ENCODE assay signal across 29 mouse cellular contexts in the genomic region with DNA sequence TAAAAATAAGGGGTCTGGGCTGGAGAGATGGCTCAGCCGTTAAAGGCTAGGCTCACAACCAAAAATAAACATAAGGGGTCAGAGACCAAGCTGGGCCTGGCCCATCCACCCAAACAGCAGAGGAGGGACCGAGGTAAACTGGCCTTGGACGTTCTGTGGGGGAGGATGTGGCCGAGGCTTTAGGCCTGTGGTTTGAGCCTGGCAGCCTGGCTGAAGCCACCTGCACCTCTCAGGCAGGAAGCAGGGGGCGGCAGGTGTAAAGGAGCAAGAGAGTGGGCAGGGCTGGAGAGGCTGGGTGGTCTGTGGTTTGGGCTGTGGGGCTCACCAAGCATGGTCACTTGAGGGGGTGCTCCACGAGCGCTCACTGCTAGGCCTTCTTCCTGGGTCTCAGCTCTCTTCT. TPM values are rescaled to one million over a fixed set of nuclear protein-coding genes. Genes with fewer than 3 reads are reported as not detected.
DNase-seq lines count a peak whose midpoint lies in the region; ATAC-seq and TF ChIP-seq lines count a peak whose summit lies in the region.
"Had no signal": no experiment of that assay in that cellular context is flagged by ENCODE, and none has a peak within 500 bp of the region (broad histone marks: within the 10 kb centered on the region; RNA-seq: fewer than 3 reads in every experiment).

No protein-coding gene starts in this region.

- H3K4me1 ChIP-seq in hindbrain, embryonic 10.5 days (replicated peaks) = peaks cover 36% of the 10 kb centered on the region
- peaks cover 12% of the 10 kb centered on the region for H3K4me1 ChIP-seq in hindbrain, embryonic 14.5 days (replicated peaks; ENCODE audit: control insufficient read depth, insufficient read depth, low read length)
- H3K4me1 ChIP-seq in spleen, adult 2 months (ENCODE audit: control insufficient read depth, insufficient read depth, insufficient read length) = peaks cover 14% of the 10 kb centered on the region; the same call in 1 of the 2 replicates
- H3K4me1 ChIP-seq in liver, postnatal 0 days (ENCODE audit: insufficient read depth) = peaks cover 24% of the 10 kb centered on the region

- no peak overlapping the region for H3K4me2 ChIP-seq in hindbrain, embryonic 14.5 days (replicated peaks)
- no peak overlapping the region for H3K4me2 ChIP-seq in liver, postnatal 0 days (ENCODE audit: low read depth, low read length)
- H3K4me2 ChIP-seq: heart, embryonic 11.5 days; limb, embryonic 12.5 days; midbrain, embryonic 13.5 days; neural tube, embryonic 15.5 days had no signal

- H3K27me3 ChIP-seq in hindbrain, embryonic 10.5 days (ENCODE audit: insufficient read depth, poor library complexity, severe bottlenecking) = no peaks in the 10 kb centered on the region
- no peaks in the 10 kb centered on the region for H3K27me3 ChIP-seq in hindbrain, embryonic 14.5 days (ENCODE audit: control insufficient read depth, insufficient read depth, low read length)
- H3K27me3 ChIP-seq in spleen, adult 2 months (ENCODE audit: control insufficient read depth, insufficient read depth, low read length) = no peaks in the 10 kb centered on the region
- no peaks in the 10 kb centered on the region for H3K27me3 ChIP-seq in liver, postnatal 0 days (ENCODE audit: insufficient read depth, low read length)
- H3K27me3 ChIP-seq: limb, embryonic 12.5 days; midbrain, embryonic 13.5 days; neural tube, embryonic 15.5 days had no signal

- no peak for ATAC-seq in hindbrain, embryonic 14.5 days (ENCODE audit: low FRiP score)
- ATAC-seq in liver, postnatal 0 days = no peak
- ATAC-seq: CD4-positive, CD25-positive, alpha-beta regulatory T cell, adult 4 months; forebrain, embryonic 16.5 days; midbrain, embryonic 13.5 days had no signal

- TF ChIP-seq CTCF in spleen, adult 2 months (IDR thresholded peaks at IDR 0.05; ENCODE audit: extremely low read depth, insufficient read depth, insufficient read length, insufficient replicate concordance) = no peak
- TF ChIP-seq CTCF in liver, postnatal 0 days (IDR thresholded peaks at IDR 0.05; ENCODE audit: low read depth) = no peak

- intact Hi-C loops in heart, postnatal 36 days (cut with DNase I) = loop anchor here (5.0 kb wide), 1 partner anchor 65 kb away; no protein-coding TSS in a partner anchor

- H3K9ac ChIP-seq in hindbrain, embryonic 14.5 days = no peak overlapping the region
- H3K9ac ChIP-seq in liver, postnatal 0 days (replicated peaks) = no peak overlapping the region
- H3K9ac ChIP-seq: limb, embryonic 12.5 days; midbrain, embryonic 13.5 days; neural tube, embryonic 15.5 days had no signal

- H3K27ac ChIP-seq in hindbrain, embryonic 10.5 days = peak overlapping the region; percentile 50; the same call in 1 of the 2 replicates
- H3K27ac ChIP-seq in hindbrain, embryonic 14.5 days = no peak overlapping the region
- H3K27ac ChIP-seq in spleen, adult 2 months (ENCODE audit: insufficient read depth, low read length) = 0 out of 2 replicates have a peak overlapping the region, but pooled peaks have one; percentile 25
- peak overlapping the region; percentile 30 for H3K27ac ChIP-seq in liver, postnatal 0 days (ENCODE audit: low read depth)
- H3K27ac ChIP-seq: forebrain, embryonic 10.5 days; layer of hippocampus, adult 2 months; limb, embryonic 12.5 days; midbrain, embryonic 13.5 days; neural tube, embryonic 15.5 days had no signal

- no peak for DNase-seq in hindbrain, embryonic 10.5 days (ENCODE audit: low spot score)
- no peak for DNase-seq in hindbrain, embryonic 14.5 days (ENCODE audit: low spot score)
- DNase-seq in spleen, adult 2 months (ENCODE audit: low read depth in 1 of 2, low spot score in 2 of 2) = no peak
- no peak for DNase-seq in spleen, postnatal 10 days (ENCODE audit: low spot score in 2 of 2)
- DNase-seq in liver, postnatal 0 days = no peak
- DNase-seq in layer of hippocampus, adult 9-11 months = no peak
- DNase-seq in heart, postnatal 36 days = no peak
- DNase-seq: adrenal gland, postnatal 36 days; cerebellum, postnatal 14 days; gastrocnemius, postnatal 10 days; heart, adult 11 months; kidney, adult 18-20 months; kidney, postnatal 14 days; layer of hippocampus, postnatal 36 days; lung, adult 18-20 months; lung, postnatal 14 days; thymus, postnatal 25 days had no signal

- no peaks in the 10 kb centered on the region for H3K36me3 ChIP-seq in hindbrain, embryonic 10.5 days
- no peaks in the 10 kb centered on the region for H3K36me3 ChIP-seq in hindbrain, embryonic 14.5 days (replicated peaks; ENCODE audit: control insufficient read depth, insufficient read depth)
- no peaks in the 10 kb centered on the region for H3K36me3 ChIP-seq in spleen, adult 2 months (ENCODE audit: control insufficient read depth, insufficient read depth, low read length)
- H3K36me3 ChIP-seq in liver, postnatal 0 days (replicated peaks; ENCODE audit: insufficient read depth, low read length) = no peaks in the 10 kb centered on the region
- H3K36me3 ChIP-seq: forebrain, embryonic 10.5 days; limb, embryonic 12.5 days; midbrain, embryonic 13.5 days; neural tube, embryonic 15.5 days had no signal

- no peak for TF ChIP-seq POLR2A in spleen, adult 2 months (IDR thresholded peaks at IDR 0.05; ENCODE audit: low read depth, low read length)

- 79% methylated on average over 7 of the region's 7 CpGs for WGBS in hindbrain, embryonic 10.5 days
- WGBS in hindbrain, embryonic 14.5 days = 87% methylated on average over 7 of the region's 7 CpGs
- 29% methylated on average over 7 of the region's 7 CpGs for WGBS in spleen, adult 2 months
- whole genome bisulfite sequencing in liver, postnatal 0 days (ENCODE audit: insufficient replicate concordance) = 47% methylated on average over 7 of the region's 7 CpGs

- H3K4me3 ChIP-seq in hindbrain, embryonic 10.5 days = no peak overlapping the region
- H3K4me3 ChIP-seq in hindbrain, embryonic 14.5 days (replicated peaks; ENCODE audit: low read length) = no peak overlapping the region
- H3K4me3 ChIP-seq in spleen, adult 2 months (ENCODE audit: extremely low read depth, insufficient read depth, insufficient read length) = no peak overlapping the region
- no peak overlapping the region for H3K4me3 ChIP-seq in liver, postnatal 0 days (ENCODE audit: low read depth, low read length)
- H3K4me3 ChIP-seq: forebrain, embryonic 10.5 days; layer of hippocampus, adult 2 months; limb, embryonic 12.5 days; midbrain, embryonic 13.5 days; neural tube, embryonic 15.5 days had no signal

- H3K9me3 ChIP-seq in hindbrain, embryonic 10.5 days = no peaks in the 10 kb centered on the region
- no peaks in the 10 kb centered on the region for H3K9me3 ChIP-seq in hindbrain, embryonic 14.5 days (ENCODE audit: control insufficient read depth, low read length)
- H3K9me3 ChIP-seq in liver, postnatal 0 days (ENCODE audit: low read length) = no peaks in the 10 kb centered on the region
- H3K9me3 ChIP-seq: forebrain, embryonic 10.5 days; limb, embryonic 12.5 days; midbrain, embryonic 13.5 days; neural tube, embryonic 15.5 days had no signal

- no peak for TF ChIP-seq EP300 in liver, postnatal 0 days (IDR thresholded peaks at IDR 0.05; ENCODE audit: low read depth)

RNA-seq across cellular contexts. Expression of gene Il2rb, which starts 16.9 kb away (rescaled TPM):
- not detected in 2 replicates for polyA plus RNA-seq in hindbrain, embryonic 10.5 days (2016; fragmentation: Nextera tagmentation; extraction: Ambion mirVana)
- polyA plus RNA-seq in hindbrain, embryonic 14.5 days (2014; fragmentation: Nextera tagmentation; extraction: Ambion mirVana) = 0.14 and 0.20 TPM in 2 replicates
- polyA plus RNA-seq in spleen, adult 2 months (2012; rRNA removed) = 63.5 and 84.1 TPM in 2 replicates
- polyA plus RNA-seq in liver, postnatal 0 days (2015; fragmentation: Nextera tagmentation; extraction: Ambion mirVana) = 2.0 and 2.1 TPM in 2 replicates
- total RNA-seq in heart, postnatal 36 days (2021) = under 1 TPM; 0.39 to 0.54 TPM
- polyA plus RNA-seq: forebrain, embryonic 10.5 days; forebrain, embryonic 16.5 days; heart, embryonic 11.5 days; hindbrain, embryonic 11.5 days; midbrain, embryonic 13.5 days had no signal

RNA-seq across cellular contexts. Expression of gene C1qtnf6, which starts 19.3 kb away (rescaled TPM):
- polyA plus RNA-seq in hindbrain, embryonic 10.5 days (2016; fragmentation: Nextera tagmentation; extraction: Ambion mirVana) = 9.8 and 9.9 TPM in 2 replicates
- polyA plus RNA-seq in hindbrain, embryonic 14.5 days (2014; fragmentation: Nextera tagmentation; extraction: Ambion mirVana) = 9.5 and 11.0 TPM in 2 replicates
- 22.9 and 23.6 TPM in 2 replicates for polyA plus RNA-seq in spleen, adult 2 months (2012; rRNA removed)
- 4.3 and 4.4 TPM in 2 replicates for polyA plus RNA-seq in liver, postnatal 0 days (2015; fragmentation: Nextera tagmentation; extraction: Ambion mirVana)
- 10 to 100 TPM; 26.2 to 41.8 TPM for total RNA-seq in heart, postnatal 36 days (2021)

RNA-seq across cellular contexts. Expression of gene Sstr3, which starts 32.5 kb away (rescaled TPM):
- polyA plus RNA-seq in hindbrain, embryonic 10.5 days (2016; fragmentation: Nextera tagmentation; extraction: Ambion mirVana) = 0.04 and 0.22 TPM in 2 replicates
- 0.34 and 0.64 TPM in 2 replicates for polyA plus RNA-seq in hindbrain, embryonic 14.5 days (2014; fragmentation: Nextera tagmentation; extraction: Ambion mirVana)
- polyA plus RNA-seq in spleen, adult 2 months (2012; rRNA removed) = 0.26 TPM in 1 of 2 replicates, not detected in the other
- polyA plus RNA-seq in liver, postnatal 0 days (2015; fragmentation: Nextera tagmentation; extraction: Ambion mirVana) = not detected in 2 replicates
- not detected for total RNA-seq in heart, postnatal 36 days (2021)
- total RNA-seq: megakaryocyte progenitor cell, adult 5-6 weeks had no signal
- polyA plus RNA-seq: CD4-positive, CD25-positive, alpha-beta regulatory T cell, adult 4 months; embryonic facial prominence, embryonic 11.5 days had no signal

RNA-seq across cellular contexts. Expression of gene Tmprss6, which starts 43.5 kb away (rescaled TPM):
- polyA plus RNA-seq in hindbrain, embryonic 10.5 days (2016; fragmentation: Nextera tagmentation; extraction: Ambion mirVana) = not detected in 2 replicates
- 0.48 and 1.1 TPM in 2 replicates for polyA plus RNA-seq in hindbrain, embryonic 14.5 days (2014; fragmentation: Nextera tagmentation; extraction: Ambion mirVana)
- polyA plus RNA-seq in spleen, adult 2 months (2012; rRNA removed) = 0.21 and 0.35 TPM in 2 replicates
- polyA plus RNA-seq in liver, postnatal 0 days (2015; fragmentation: Nextera tagmentation; extraction: Ambion mirVana) = 73.4 and 80.3 TPM in 2 replicates
- not detected for total RNA-seq in heart, postnatal 36 days (2021)
- total RNA-seq: left cerebral cortex, postnatal 10 days; megakaryocyte progenitor cell, adult 5-6 weeks had no signal
- polyA plus RNA-seq: CD4-positive, CD25-positive, alpha-beta regulatory T cell, adult 4 months had no signal

Comparison
In these comparisons a context has a peak if more than half of its experiments do, and no peak if none do; other contexts are left out.
1. RNA of gene Il2rb, which starts 16.9 kb away (polyA plus RNA-seq): 63.5 to 84.1 TPM in spleen, adult 2 months; 2.0 to 2.1 TPM in liver, postnatal 0 days, 0.14 to 0.20 TPM in hindbrain, embryonic 14.5 days and not detected in hindbrain, embryonic 10.5 days; every median in the first group is over 10 times any median in the second.